ENCODE assay signal across 22 mouse cellular contexts in genomic region chr19:38336553-38336952, GRCm38 (mm10). TPM values are rescaled to one million over a fixed set of nuclear protein-coding genes. Genes with fewer than 3 reads are reported as not detected.
DNase-seq lines count a peak whose midpoint lies in the region; ATAC-seq and TF ChIP-seq lines count a peak whose summit lies in the region.
"Had no signal": no experiment of that assay in that cellular context is flagged by ENCODE, and none has a peak within 500 bp of the region (broad histone marks: within the 10 kb centered on the region; RNA-seq: fewer than 3 reads in every experiment).

No protein-coding gene starts in this region.

- WGBS in intestine, embryonic 14.5 days = 88% methylated on average over 3 of the region's 3 CpGs
- 78% methylated on average over 3 of the region's 3 CpGs for WGBS in intestine, embryonic 15.5 days
- 85% methylated on average over 3 of the region's 3 CpGs for WGBS in kidney, embryonic 16.5 days
- WGBS in cerebellum, adult 2 months = 84% methylated on average over 3 of the region's 3 CpGs
- 86% methylated on average over 3 of the region's 3 CpGs for WGBS in liver, embryonic 11.5 days

- H3K27ac ChIP-seq in intestine, embryonic 14.5 days (ENCODE audit: low read depth) = no peak overlapping the region
- H3K27ac ChIP-seq in intestine, embryonic 15.5 days = no peak overlapping the region
- no peak overlapping the region for H3K27ac ChIP-seq in kidney, embryonic 16.5 days (ENCODE audit: low read length)
- no peak overlapping the region for H3K27ac ChIP-seq in cerebellum, adult 2 months (ENCODE audit: insufficient read depth, low read length)
- no peak overlapping the region for H3K27ac ChIP-seq in liver, embryonic 11.5 days (ENCODE audit: low read depth, low read length)
- H3K27ac ChIP-seq: embryonic facial prominence, embryonic 12.5 days; forebrain, embryonic 15.5 days; heart, embryonic 10.5 days had no signal

- no peaks in the 10 kb centered on the region for H3K27me3 ChIP-seq in intestine, embryonic 14.5 days (replicated peaks; ENCODE audit: control insufficient read depth, insufficient read depth, low read length)
- no peaks in the 10 kb centered on the region for H3K27me3 ChIP-seq in intestine, embryonic 15.5 days (replicated peaks)
- peaks cover 3% of the 10 kb centered on the region; the same call in 1 of the 2 replicates for H3K27me3 ChIP-seq in kidney, embryonic 16.5 days (ENCODE audit: insufficient read depth, low read length)
- no peaks in the 10 kb centered on the region for H3K27me3 ChIP-seq in cerebellum, adult 2 months (ENCODE audit: control insufficient read depth, insufficient read depth, low read length)
- no peaks in the 10 kb centered on the region for H3K27me3 ChIP-seq in liver, embryonic 11.5 days (replicated peaks; ENCODE audit: control insufficient read depth, insufficient read depth, low read length)
- H3K27me3 ChIP-seq: embryonic facial prominence, embryonic 12.5 days; forebrain, embryonic 15.5 days had no signal

- no peak overlapping the region for H3K4me3 ChIP-seq in intestine, embryonic 14.5 days (ENCODE audit: low read depth, low read length)
- H3K4me3 ChIP-seq in intestine, embryonic 15.5 days (replicated peaks) = no peak overlapping the region
- H3K4me3 ChIP-seq in kidney, embryonic 16.5 days (ENCODE audit: low read length) = no peak overlapping the region
- H3K4me3 ChIP-seq in cerebellum, adult 2 months (replicated peaks; ENCODE audit: insufficient read depth, low read depth, low read length) = no peak overlapping the region
- no peak overlapping the region for H3K4me3 ChIP-seq in liver, embryonic 11.5 days (ENCODE audit: low read depth, low read length)
- H3K4me3 ChIP-seq: embryonic facial prominence, embryonic 12.5 days; forebrain, embryonic 15.5 days; heart, embryonic 10.5 days had no signal

- peak; percentile 40 for DNase-seq in intestine, embryonic 14.5 days (ENCODE audit: low spot score)
- DNase-seq in kidney, adult 8-10 months = peak; percentile 30 to 43
- peak; percentile 13 for DNase-seq in urinary bladder, postnatal 14 days (ENCODE audit: low spot score)
- DNase-seq in urinary bladder, postnatal 4 days (ENCODE audit: low spot score in 2 of 2) = no peak
- DNase-seq in cerebellum, adult 2 months = no peak
- no peak for DNase-seq in liver, embryonic 11.5 days (ENCODE audit: low spot score)
- DNase-seq: adrenal gland, adult 8-10 months; adrenal gland, postnatal 36 days; B cell, adult 2 months; cerebellum, adult 11 months; cerebellum, adult 9-10 months; cerebellum, postnatal 25 days; gastrocnemius, postnatal 10 days; heart, adult 18-20 months; heart, postnatal 10 days had no signal

- no peak for ATAC-seq in intestine, embryonic 14.5 days (replicated peaks; ENCODE audit: low FRiP score, low TSS enrichment, low read depth)
- no peak for ATAC-seq in intestine, embryonic 15.5 days
- no peak for ATAC-seq in kidney, embryonic 16.5 days (ENCODE audit: low FRiP score, low TSS enrichment)
- no peak for ATAC-seq in liver, embryonic 11.5 days (replicated peaks; ENCODE audit: low FRiP score)
- ATAC-seq: CD4-positive, CD25-positive, alpha-beta regulatory T cell, adult 4 months; forebrain, embryonic 15.5 days had no signal

- no peaks in the 10 kb centered on the region for H3K9me3 ChIP-seq in intestine, embryonic 14.5 days (ENCODE audit: control insufficient read depth, low read length)
- H3K9me3 ChIP-seq in intestine, embryonic 15.5 days = no peaks in the 10 kb centered on the region
- H3K9me3 ChIP-seq in kidney, embryonic 16.5 days (ENCODE audit: low read length) = no peaks in the 10 kb centered on the region
- H3K9me3 ChIP-seq in liver, embryonic 11.5 days (ENCODE audit: control insufficient read depth, low read length) = no peaks in the 10 kb centered on the region
- H3K9me3 ChIP-seq: embryonic facial prominence, embryonic 12.5 days; forebrain, embryonic 15.5 days; G1E; heart, embryonic 10.5 days had no signal

- no peaks in the 10 kb centered on the region for H3K4me1 ChIP-seq in intestine, embryonic 14.5 days (replicated peaks; ENCODE audit: control insufficient read depth, insufficient read depth, low read length)
- H3K4me1 ChIP-seq in intestine, embryonic 15.5 days (replicated peaks) = no peaks in the 10 kb centered on the region
- H3K4me1 ChIP-seq in kidney, embryonic 16.5 days (ENCODE audit: insufficient read depth, low read length) = peaks cover 15% of the 10 kb centered on the region
- no peaks in the 10 kb centered on the region for H3K4me1 ChIP-seq in cerebellum, adult 2 months (ENCODE audit: control insufficient read depth, insufficient read depth, low read length)
- no peaks in the 10 kb centered on the region for H3K4me1 ChIP-seq in liver, embryonic 11.5 days (replicated peaks; ENCODE audit: control insufficient read depth, insufficient read depth, low read length)
- H3K4me1 ChIP-seq: embryonic facial prominence, embryonic 12.5 days; forebrain, embryonic 15.5 days had no signal

- TF ChIP-seq CTCF in cerebellum, adult 2 months (IDR thresholded peaks at IDR 0.05; ENCODE audit: borderline replicate concordance, insufficient read depth, low read depth, low read length) = no peak

- H3K9ac ChIP-seq in intestine, embryonic 14.5 days (ENCODE audit: low read length) = no peak overlapping the region
- H3K9ac ChIP-seq in intestine, embryonic 15.5 days = no peak overlapping the region
- no peak overlapping the region for H3K9ac ChIP-seq in kidney, embryonic 16.5 days (replicated peaks; ENCODE audit: low read length)
- H3K9ac ChIP-seq in liver, embryonic 11.5 days (ENCODE audit: low read depth, low read length) = no peak overlapping the region
- H3K9ac ChIP-seq: embryonic facial prominence, embryonic 12.5 days; forebrain, embryonic 15.5 days had no signal

- H3K4me2 ChIP-seq in intestine, embryonic 14.5 days (ENCODE audit: low read length) = no peak overlapping the region
- no peak overlapping the region for H3K4me2 ChIP-seq in intestine, embryonic 15.5 days (replicated peaks)
- H3K4me2 ChIP-seq in kidney, embryonic 16.5 days (replicated peaks; ENCODE audit: low read depth, low read length) = no peak overlapping the region
- H3K4me2 ChIP-seq in liver, embryonic 11.5 days = no peak overlapping the region
- H3K4me2 ChIP-seq: embryonic facial prominence, embryonic 12.5 days; forebrain, embryonic 15.5 days had no signal

- TF ChIP-seq POLR2A in cerebellum, adult 2 months (IDR thresholded peaks at IDR 0.05; ENCODE audit: borderline replicate concordance, insufficient read depth, low read length) = no peak

- no peaks in the 10 kb centered on the region for H3K36me3 ChIP-seq in intestine, embryonic 14.5 days (ENCODE audit: control insufficient read depth, insufficient read depth, low read length)
- H3K36me3 ChIP-seq in intestine, embryonic 15.5 days = no peaks in the 10 kb centered on the region
- H3K36me3 ChIP-seq in kidney, embryonic 16.5 days (ENCODE audit: insufficient read depth, low read length) = no peaks in the 10 kb centered on the region
- no peaks in the 10 kb centered on the region for H3K36me3 ChIP-seq in liver, embryonic 11.5 days (ENCODE audit: control insufficient read depth, insufficient read depth, low read length)
- H3K36me3 ChIP-seq: embryonic facial prominence, embryonic 12.5 days; forebrain, embryonic 15.5 days; G1E; heart, embryonic 10.5 days had no signal

RNA-seq across cellular contexts. Expression of gene Slc35g1, which starts 59.2 kb away (rescaled TPM):
- polyA plus RNA-seq in intestine, embryonic 14.5 days (2014; fragmentation: Nextera tagmentation; extraction: Ambion mirVana) = 7.8 and 7.9 TPM in 2 replicates
- 8.1 and 8.5 TPM in 2 replicates for polyA plus RNA-seq in intestine, embryonic 15.5 days (2015; fragmentation: Nextera tagmentation; extraction: Ambion mirVana)
- polyA plus RNA-seq in kidney, embryonic 16.5 days (2015; fragmentation: Nextera tagmentation; extraction: Ambion mirVana) = 7.8 and 7.9 TPM in 2 replicates
- 2.0 and 2.5 TPM in 2 replicates for polyA plus RNA-seq in cerebellum, adult 2 months (2012; rRNA removed)
- polyA plus RNA-seq in liver, embryonic 11.5 days (2014; fragmentation: Nextera tagmentation; extraction: Ambion mirVana) = 9.1 and 9.4 TPM in 2 replicates

Comparison
In these comparisons a context has a peak if more than half of its experiments do, and no peak if none do; other contexts are left out.
1. DNase-seq: peak in intestine, embryonic 14.5 days (single experiment), kidney, adult 8-10 months (2 of 2) and urinary bladder, postnatal 14 days (single experiment); none in urinary bladder, postnatal 4 days (0 of 2), cerebellum, adult 2 months (0 of 2) and liver, embryonic 11.5 days (single experiment).